Mouse (Mus musculus) hindlimb bud, embryonic 11.5 days (tissue): ENCODE measurements at regions not wholly inside any gene's neighbourhood (a gene's known extent, or its start where the extent isn't known, plus 50 kb on each side); places are given as distances from the start of the nearest gene placed in this dataset.
A peak's percentile ranks its signal among the peaks of the same experiment; 100 is the strongest.

Experiments
- DNase-seq: peaks from one replicate; pipeline ENCODE4 v3.0.0-alpha.2; 2012; ENCODE audit warnings: low read depth, low spot score; ENCODE audit errors: extremely low spot score

- DNase-seq: no peak
Observed at GRCm38 (mm10) chr1:127011901-127012300, 181.3 kb upstream of the Nckap5 start.

GRCm38 (mm10) chr1:127009699-127010098, 179.1 kb upstream of the Nckap5 start:
- no peak for DNase-seq

- DNase-seq: peak; percentile 24
Observed at GRCm38 (mm10) chr1:127001700-127002099, 171.1 kb upstream of the Nckap5 start.

GRCm38 (mm10) chr1:126993061-126993640, 162.6 kb upstream of the Nckap5 start:
- peak; percentile 72 for DNase-seq

GRCm38 (mm10) chr1:126992441-126992840, 161.8 kb upstream of the Nckap5 start:
- DNase-seq: no peak

- DNase-seq: no peak
Observed at GRCm38 (mm10) chr1:126982805-126983204, 152.2 kb upstream of the Nckap5 start.

GRCm38 (mm10) chr1:126980311-126980710, 149.7 kb upstream of the Nckap5 start:
- no peak for DNase-seq

GRCm38 (mm10) chr1:126973871-126974270, 143.3 kb upstream of the Nckap5 start:
- DNase-seq: no peak

- DNase-seq: no peak
Observed at GRCm38 (mm10) chr1:126971777-126972421, 141.3 kb upstream of the Nckap5 start.

- DNase-seq: no peak
Observed at GRCm38 (mm10) chr1:126971118-126971517, 140.5 kb upstream of the Nckap5 start.

- DNase-seq: no peak
Observed at GRCm38 (mm10) chr1:126966394-126966793, 135.8 kb upstream of the Nckap5 start.

- DNase-seq: no peak
Observed at GRCm38 (mm10) chr1:126955839-126956720, 125.5 kb upstream of the Nckap5 start.

- no peak for DNase-seq
Observed at GRCm38 (mm10) chr1:126947860-126948259, 117.3 kb upstream of the Nckap5 start.

- DNase-seq: no peak
Observed at GRCm38 (mm10) chr1:126932658-126933057, 102.1 kb upstream of the Nckap5 start.

GRCm38 (mm10) chr1:126931754-126932153, 101.2 kb upstream of the Nckap5 start:
- DNase-seq: peak; percentile 72

- DNase-seq: no peak
Observed at GRCm38 (mm10) chr1:126931093-126931492, 100.5 kb upstream of the Nckap5 start.

GRCm38 (mm10) chr1:126930611-126931010, 100.0 kb upstream of the Nckap5 start:
- no peak for DNase-seq

- no peak for DNase-seq
Observed at GRCm38 (mm10) chr1:126929666-126930065, 99.1 kb upstream of the Nckap5 start.

- DNase-seq: no peak
Observed at GRCm38 (mm10) chr1:126928186-126928585, 97.6 kb upstream of the Nckap5 start.

- no peak for DNase-seq
Observed at GRCm38 (mm10) chr1:126925150-126926035, 94.8 kb upstream of the Nckap5 start.

- DNase-seq: no peak
Observed at GRCm38 (mm10) chr1:126923981-126924380, 93.4 kb upstream of the Nckap5 start.
